Mouse (Mus musculus) adrenal gland, adult (tissue): ENCODE data around the gene Homer2.

Experiments used
- DNase-seq, 2 experiments: peaks; one replicate each; pipeline ENCODE4 v3.0.0; 2022 to 2023; ENCODE audit warnings: low spot score in 1 of 2; ENCODE audit not compliant: inconsistent age in 2 of 2

The Homer2 gene

DNA sequence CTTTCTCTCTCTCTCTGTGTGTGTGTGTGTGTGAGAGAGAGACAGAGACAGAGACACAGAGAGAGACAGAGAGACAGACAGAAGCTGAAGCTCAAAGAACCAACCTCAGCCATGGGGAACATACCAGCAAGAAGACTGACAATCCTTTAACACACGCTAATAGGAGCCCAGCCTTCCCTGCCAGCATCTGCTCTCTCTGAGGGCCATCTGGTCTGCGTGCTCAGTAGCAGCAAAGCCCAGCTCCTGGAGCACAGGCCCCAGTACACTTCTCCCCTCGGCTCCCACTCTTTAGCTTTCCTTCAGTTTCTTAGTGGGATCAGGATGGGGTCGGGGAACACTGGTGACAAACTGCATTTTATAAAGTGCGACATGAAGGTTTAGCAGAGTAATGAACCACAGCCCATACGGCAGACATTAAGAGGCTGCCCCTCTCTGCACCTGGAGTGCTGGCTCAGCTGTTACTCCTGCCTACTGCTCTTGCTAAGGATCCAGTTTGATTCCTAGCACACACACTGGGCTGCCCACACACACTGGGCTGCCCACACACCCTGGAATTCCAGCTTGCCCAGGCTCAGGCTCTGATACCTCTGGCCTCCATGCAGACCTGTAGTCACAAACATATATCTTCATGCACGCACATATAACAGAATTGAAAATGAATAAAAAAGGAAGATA is 141.8 kb downstream of the Homer2 start:
- no peak for DNase-seq

DNA sequence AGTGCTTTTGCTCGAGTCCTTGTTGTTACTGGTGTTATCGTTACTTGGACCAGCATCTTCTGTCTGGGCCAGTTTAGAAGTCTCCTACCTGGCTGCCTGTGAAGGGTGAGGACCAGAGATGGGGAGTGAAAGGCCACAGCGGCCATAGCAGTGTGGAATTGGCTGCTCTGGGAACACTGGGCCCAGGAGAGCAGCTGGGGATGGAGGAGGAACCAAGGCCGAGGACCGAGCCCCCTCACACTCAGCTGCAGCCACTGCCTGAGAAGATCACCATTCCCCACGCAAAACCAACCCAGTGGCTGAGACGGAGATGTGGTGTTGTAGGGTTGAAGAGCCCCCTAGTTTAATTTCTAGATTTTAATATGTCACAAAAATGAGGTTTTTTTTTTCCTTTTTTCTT is 142.6 kb downstream of the Homer2 start:
- DNase-seq: no peak

DNA sequence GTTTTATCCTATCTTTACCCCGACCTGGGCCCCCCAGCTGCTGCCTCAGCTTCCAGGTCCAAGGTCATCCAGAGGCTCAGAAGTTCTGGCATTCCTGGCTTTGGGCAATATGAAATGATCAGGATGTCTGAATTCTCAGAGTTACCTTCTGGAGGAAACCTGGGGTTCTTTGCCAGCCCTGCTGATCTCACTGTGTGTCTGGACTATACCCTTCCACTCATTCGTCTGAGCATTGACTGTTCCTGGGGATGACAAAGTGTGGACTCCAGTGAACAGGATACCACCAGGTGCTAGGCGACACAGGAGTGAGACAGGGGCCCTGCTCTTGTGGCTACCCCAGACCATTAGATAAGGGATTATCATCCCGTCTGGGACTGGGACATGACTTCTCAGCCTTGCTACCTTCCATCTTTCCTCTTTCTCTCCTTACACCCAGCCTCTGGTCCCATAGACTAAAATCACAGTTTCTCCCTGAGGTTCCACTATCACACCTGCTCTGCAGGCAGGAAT is 143.8 kb downstream of the Homer2 start:
- DNase-seq: no peak

DNA sequence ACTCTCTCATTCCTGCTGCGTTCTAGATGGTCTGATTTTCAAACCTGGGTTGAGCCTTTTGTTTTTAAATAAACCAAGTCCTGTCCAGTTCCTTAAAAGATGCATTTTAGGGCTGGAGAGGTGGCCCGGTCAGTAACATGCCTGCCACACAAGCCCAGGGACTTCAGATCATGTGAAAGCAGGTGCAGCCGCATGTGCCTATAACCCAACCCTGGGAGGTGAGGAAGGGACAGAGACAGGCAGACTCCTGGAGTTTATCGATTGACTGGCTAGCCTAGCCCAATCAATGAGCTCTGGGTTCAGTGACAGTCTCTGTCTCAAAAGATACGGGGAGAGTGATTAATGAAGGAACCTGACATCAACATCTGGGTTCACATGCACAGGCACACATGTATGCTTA is 146.1 kb downstream of the Homer2 start:
- no peak for DNase-seq

DNA sequence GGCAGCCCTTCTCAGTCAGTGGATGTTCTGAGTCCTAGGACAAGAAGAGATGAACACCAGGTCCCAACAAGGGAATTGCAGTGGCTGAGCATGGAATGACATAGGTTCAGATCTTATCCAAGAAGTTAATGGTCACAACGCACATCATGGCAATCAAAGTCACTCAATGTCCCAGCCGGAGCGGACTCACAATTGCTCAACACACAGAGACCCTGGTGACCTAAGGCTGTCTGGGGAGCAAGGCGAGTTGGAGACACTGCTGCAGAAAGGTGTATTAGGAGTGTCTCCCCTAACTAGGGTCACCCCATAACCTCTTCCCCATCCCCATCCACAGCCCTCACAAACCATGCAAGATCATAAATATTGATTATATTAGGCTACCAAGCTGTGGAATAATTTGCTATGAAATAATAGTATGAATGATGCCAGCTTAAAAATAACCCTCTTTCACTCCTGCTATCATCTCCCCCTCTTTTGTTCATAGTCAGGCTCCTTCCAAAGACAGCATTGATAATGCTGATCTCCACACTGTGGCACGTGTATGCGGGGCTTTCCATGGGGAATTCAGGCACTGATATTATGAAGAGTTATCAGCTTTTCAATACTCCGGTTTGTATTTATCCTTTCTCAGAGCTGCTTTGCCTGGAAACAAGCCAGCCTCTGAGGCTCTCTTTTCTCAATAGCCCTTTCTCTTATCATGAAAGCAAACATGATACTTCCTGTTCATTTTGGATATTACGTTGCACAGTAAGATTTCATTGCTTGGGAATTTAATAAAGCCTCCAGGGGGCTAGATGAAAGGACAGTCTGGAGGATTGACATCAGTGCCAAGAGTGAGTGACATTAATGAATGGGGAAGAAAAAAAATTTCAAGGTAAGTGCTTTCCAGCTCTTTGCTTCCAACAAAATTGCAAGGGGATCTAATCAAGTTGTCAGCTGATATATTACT is 147.0 kb downstream of the Homer2 start:
- DNase-seq: no peak

DNA sequence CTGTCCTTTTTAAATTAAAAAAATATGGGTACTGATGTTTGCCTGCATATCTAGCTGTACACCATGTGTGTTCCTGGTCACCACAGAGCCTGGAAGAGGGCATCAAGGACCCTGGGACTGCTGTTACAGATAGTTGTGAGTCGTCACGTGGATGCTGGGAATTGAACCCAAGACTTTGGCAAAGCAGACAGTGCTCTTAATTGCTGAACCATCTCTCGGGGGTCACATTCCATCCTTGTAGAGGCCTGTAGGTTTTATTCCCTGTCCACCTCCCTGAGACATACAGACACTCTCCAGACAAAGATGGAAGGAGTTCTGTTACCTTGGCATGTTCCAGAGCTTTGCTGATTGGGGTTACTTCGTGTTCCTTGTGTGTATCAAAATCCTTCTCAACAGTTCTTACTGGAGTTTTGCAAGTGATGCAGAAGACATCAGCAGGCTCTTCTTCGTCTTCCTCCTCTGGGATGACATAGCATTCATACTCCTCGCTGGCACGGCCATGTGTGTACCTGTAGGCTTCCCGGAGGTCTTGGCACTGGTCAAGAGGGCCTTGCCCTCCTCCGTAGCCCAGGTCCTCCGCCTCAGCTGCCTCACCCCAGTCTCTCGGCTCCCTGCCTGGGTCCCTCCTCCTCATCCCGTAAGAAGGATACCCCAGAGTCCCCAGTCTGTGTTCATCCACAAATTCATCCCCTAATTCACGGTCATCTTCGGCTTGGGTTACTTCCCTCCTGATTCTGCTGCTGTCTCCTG is 147.9 kb downstream of the Homer2 start:
- DNase-seq: no peak

DNA sequence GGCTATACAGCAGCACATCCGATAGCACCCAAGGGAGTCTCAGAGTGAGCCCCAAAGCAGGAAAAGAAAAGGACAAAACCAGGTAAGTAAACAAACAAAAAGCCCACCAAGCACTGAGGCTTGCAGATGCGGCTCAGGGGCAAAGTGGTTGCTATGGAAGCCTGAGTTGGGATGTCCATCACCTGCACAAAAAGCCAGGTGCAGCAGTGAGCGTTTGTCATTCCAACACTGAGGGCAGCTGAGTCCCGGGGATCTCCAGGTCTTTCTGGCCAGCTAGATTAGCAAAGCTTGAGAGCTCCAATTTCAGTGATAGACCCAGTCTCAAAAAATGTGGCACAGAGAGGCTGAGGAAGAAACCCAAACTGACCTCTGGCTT is 149.4 kb downstream of the Homer2 start:
- DNase-seq: no peak

DNA sequence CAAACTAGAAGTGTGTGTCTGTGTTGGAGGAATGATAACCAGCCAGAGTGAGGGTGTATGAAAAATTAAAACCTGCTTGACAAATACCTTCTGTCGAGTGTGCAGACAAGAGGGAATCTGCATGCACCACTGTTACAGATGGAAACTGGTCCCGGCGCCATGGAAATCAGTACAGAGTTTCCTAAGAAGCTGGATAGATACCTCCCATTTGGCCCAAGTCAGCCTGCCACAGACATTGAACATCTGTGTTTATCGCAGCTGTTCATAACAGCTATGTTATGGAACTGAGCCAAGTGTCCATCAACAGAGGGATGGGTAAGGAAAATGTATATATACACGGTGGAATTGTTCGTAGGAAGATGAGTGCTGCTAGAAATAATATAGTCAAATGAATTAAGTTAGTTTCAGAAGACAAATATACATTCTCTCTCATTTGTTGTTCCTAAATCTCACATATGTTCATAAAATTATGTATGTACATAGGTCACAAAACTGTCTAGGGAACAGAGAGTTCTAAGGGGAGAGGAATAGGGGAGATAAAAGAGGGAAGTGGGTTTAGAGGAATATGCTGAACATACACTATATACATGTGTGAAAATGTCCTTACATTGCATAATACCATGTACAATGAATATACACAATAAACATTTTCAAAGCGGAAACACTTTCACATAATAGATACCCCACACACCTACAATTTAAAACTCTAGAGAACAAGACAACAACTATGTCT is 149.9 kb downstream of the Homer2 start:
- DNase-seq: no peak

DNA sequence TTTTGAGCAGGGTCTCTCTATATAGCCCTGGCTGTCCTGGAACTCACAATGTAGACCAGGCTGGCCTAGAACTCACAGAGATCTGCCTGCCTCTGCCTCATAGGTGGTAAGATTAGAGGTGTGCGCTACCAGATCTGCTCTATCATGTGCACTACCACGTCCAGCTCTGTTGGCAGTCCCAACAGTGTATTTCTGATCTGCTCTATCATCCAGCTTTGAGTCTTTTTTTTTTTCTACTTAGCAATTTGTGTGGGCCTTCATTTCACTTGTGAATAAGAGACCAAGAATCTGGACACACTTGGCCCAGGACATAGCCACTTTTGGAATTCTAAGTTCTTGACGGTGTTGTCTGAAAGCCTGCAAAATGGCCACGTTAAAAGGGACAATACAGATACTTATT is 150.5 kb downstream of the Homer2 start:
- DNase-seq: no peak

DNA sequence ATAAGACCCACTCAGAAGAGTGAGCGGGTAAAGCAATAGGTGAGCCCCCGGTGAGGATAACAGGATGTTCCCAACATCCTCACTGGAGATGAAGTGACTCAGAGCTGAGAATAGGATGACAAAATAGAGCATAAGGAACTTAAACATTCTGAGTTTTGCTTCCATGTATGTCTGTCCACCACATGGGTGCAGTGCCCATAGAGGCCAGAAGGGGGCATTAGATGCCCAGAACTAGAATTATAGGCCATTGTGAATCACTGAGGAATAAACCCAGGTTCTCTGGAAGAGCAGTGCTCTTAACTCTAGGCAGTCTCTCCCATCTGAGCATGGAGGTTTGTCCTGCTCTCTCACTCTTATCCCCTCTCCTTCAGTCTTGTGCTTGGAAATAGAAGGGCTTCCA is 153.0 kb downstream of the Homer2 start:
- DNase-seq: peak in 1 of 2 experiments; percentile 56

DNA sequence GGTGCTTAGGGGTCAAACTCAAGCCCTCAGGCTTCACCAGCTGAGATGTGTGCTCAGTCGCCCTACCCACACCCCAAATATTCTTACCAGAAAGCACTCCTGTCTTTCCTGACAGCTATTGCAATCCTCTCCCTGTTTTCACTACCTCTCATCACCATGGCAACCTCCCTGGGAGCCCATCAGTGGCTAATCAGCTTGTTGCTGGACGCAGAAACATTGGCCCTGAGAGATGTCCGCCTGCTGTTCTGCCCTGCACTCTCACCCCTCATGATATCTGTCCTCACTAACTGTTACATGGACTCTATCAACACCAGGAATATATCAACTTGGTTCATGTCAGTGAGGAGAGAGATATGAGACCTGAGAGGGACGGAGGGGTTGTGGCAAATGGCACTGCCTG is 153.7 kb downstream of the Homer2 start:
- DNase-seq: no peak
